Mouse (Mus musculus) bone marrow, adult 2 months (tissue): ENCODE data around the gene Rpl15.

Source experiments
- CTCF ChIP-seq: fragments of 200-500 bp; IDR thresholded peaks from 2 replicates; pipeline ENCODE4 v1.5.1; 2011; ENCODE audit warnings: low read length, control low read depth; ENCODE audit not compliant: control insufficient read depth, insufficient read depth
- POLR2A ChIP-seq: fragments of 200-500 bp; IDR thresholded peaks from 2 replicates; pipeline ENCODE4 v1.6.1; 2011; ENCODE audit warnings: low read depth, mild to moderate bottlenecking, control low read depth, low read length, borderline replicate concordance; ENCODE audit not compliant: control insufficient read depth

DNA sequence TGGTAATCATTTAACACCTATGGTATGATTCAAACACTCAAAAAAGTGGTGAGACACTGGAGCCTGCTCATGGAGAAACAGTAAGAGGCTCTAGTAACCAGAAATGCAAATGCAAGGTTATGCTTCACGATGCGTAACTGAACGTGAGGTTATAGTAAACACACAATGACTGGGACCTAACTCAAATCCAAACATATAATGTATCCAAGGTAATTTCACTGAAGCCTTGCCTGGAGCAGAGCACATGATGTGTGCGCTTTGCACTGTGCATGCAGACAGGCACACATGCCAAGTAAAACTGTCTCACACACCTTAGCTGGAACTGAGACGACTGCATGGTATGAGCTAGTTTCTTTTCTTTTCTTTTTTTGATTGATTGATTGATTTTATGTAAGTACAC is 33.0 kb upstream of the Rpl15 start:
- TF ChIP-seq CTCF, result no peak
- no peak for TF ChIP-seq POLR2A
